10 mouse cellular contexts compared by ENCODE assay signal in genomic region chr5:129218537-129218981, GRCm38 (mm10).
DNase-seq lines count a peak whose midpoint lies in the region; ATAC-seq and TF ChIP-seq lines count a peak whose summit lies in the region.
"Had no signal": no experiment of that assay in that cellular context is flagged by ENCODE, and none has a peak within 500 bp of the region (broad histone marks: within the 10 kb centered on the region; RNA-seq: fewer than 3 reads in every experiment).

No protein-coding gene starts in this region.

- intact Hi-C loops in left cerebral cortex, postnatal 4 days (cut with DNase I), result no loop called here

- H3K9ac ChIP-seq in hindbrain, embryonic 14.5 days, result peak overlapping the region; percentile 6; the same call in 1 of the 2 replicates
- no peak overlapping the region for H3K9ac ChIP-seq in midbrain, postnatal 0 days (replicated peaks; ENCODE audit: low read length, poor library complexity, severe bottlenecking)
- H3K9ac ChIP-seq: heart, embryonic 13.5 days had no signal

- no peak for TF ChIP-seq CTCF in midbrain, postnatal 0 days (IDR thresholded peaks at IDR 0.05)

- peak overlapping the region; percentile 68 for H3K27ac ChIP-seq in embryonic facial prominence, embryonic 10.5 days (replicated peaks)
- peak overlapping the region; percentile 69 for H3K27ac ChIP-seq in hindbrain, embryonic 14.5 days
- no peak overlapping the region for H3K27ac ChIP-seq in midbrain, postnatal 0 days (ENCODE audit: low read depth, low read length)
- H3K27ac ChIP-seq: heart, embryonic 13.5 days had no signal

- no peaks in the 10 kb centered on the region; the same call in 1 of the 2 replicates for H3K27me3 ChIP-seq in embryonic facial prominence, embryonic 10.5 days (replicated peaks; ENCODE audit: low read depth, poor library complexity, severe bottlenecking)
- no peaks in the 10 kb centered on the region for H3K27me3 ChIP-seq in hindbrain, embryonic 14.5 days (ENCODE audit: control insufficient read depth, insufficient read depth, low read length)
- no peaks in the 10 kb centered on the region for H3K27me3 ChIP-seq in midbrain, postnatal 0 days (ENCODE audit: insufficient read depth, low read length)

- H3K4me2 ChIP-seq in hindbrain, embryonic 14.5 days (replicated peaks), result no peak overlapping the region
- H3K4me2 ChIP-seq in midbrain, postnatal 0 days (ENCODE audit: low read depth, low read length, poor library complexity, severe bottlenecking), result no peak overlapping the region

- ATAC-seq in hindbrain, embryonic 14.5 days (ENCODE audit: low FRiP score), result no peak
- ATAC-seq in midbrain, postnatal 0 days (ENCODE audit: low FRiP score), result peak; percentile 27; the same call in 1 of the 2 replicates
- ATAC-seq: CD4-positive, CD25-positive, alpha-beta regulatory T cell, adult 4 months had no signal

- peaks cover 22% of the 10 kb centered on the region for H3K4me1 ChIP-seq in embryonic facial prominence, embryonic 10.5 days
- peaks cover 16% of the 10 kb centered on the region for H3K4me1 ChIP-seq in hindbrain, embryonic 14.5 days (replicated peaks; ENCODE audit: control insufficient read depth, insufficient read depth, low read length)
- peaks cover 13% of the 10 kb centered on the region; the same call in 1 of the 2 replicates for H3K4me1 ChIP-seq in midbrain, postnatal 0 days (ENCODE audit: insufficient read depth, low read length)

- H3K36me3 ChIP-seq in embryonic facial prominence, embryonic 10.5 days (replicated peaks), result no peaks in the 10 kb centered on the region
- no peaks in the 10 kb centered on the region for H3K36me3 ChIP-seq in hindbrain, embryonic 14.5 days (replicated peaks; ENCODE audit: control insufficient read depth, insufficient read depth)
- H3K36me3 ChIP-seq in midbrain, postnatal 0 days (ENCODE audit: insufficient read depth, low read length), result no peaks in the 10 kb centered on the region
- H3K36me3 ChIP-seq: heart, embryonic 13.5 days had no signal

- peaks cover 4% of the 10 kb centered on the region; the same call in 1 of the 2 replicates for H3K9me3 ChIP-seq in embryonic facial prominence, embryonic 10.5 days
- no peaks in the 10 kb centered on the region for H3K9me3 ChIP-seq in hindbrain, embryonic 14.5 days (ENCODE audit: control insufficient read depth, low read length)
- H3K9me3 ChIP-seq in midbrain, postnatal 0 days (ENCODE audit: low read length), result no peaks in the 10 kb centered on the region

- peak overlapping the region; percentile 43; the same call in 1 of the 2 replicates for H3K4me3 ChIP-seq in embryonic facial prominence, embryonic 10.5 days
- no peak overlapping the region for H3K4me3 ChIP-seq in hindbrain, embryonic 14.5 days (replicated peaks; ENCODE audit: low read length)
- no peak overlapping the region for H3K4me3 ChIP-seq in midbrain, postnatal 0 days (ENCODE audit: low read depth, low read length)

- peak; percentile 36 for DNase-seq in left cerebral cortex, postnatal 4 days
- no peak for DNase-seq in left cerebral cortex, adult 8-10 months (ENCODE audit: low spot score in 2 of 2)
- DNase-seq in embryonic facial prominence, embryonic 10.5 days (ENCODE audit: low spot score), result peak; percentile 51
- DNase-seq in hindbrain, embryonic 14.5 days (ENCODE audit: low spot score), result no peak
- DNase-seq in midbrain, postnatal 0 days (ENCODE audit: low spot score), result no peak
- no peak for DNase-seq in heart, adult 8-10 months (ENCODE audit: low spot score)
- no peak for DNase-seq in natural killer cell, adult 2 months (ENCODE audit: low spot score in 2 of 2)
- no peak for DNase-seq in frontal cortex, postnatal 36 days (ENCODE audit: low spot score in 2 of 2)

- WGBS in embryonic facial prominence, embryonic 10.5 days, result 15% methylated on average over 8 of the region's 8 CpGs
- WGBS in hindbrain, embryonic 14.5 days, result 5% methylated on average over 8 of the region's 8 CpGs
- 14% methylated on average over 8 of the region's 8 CpGs for WGBS in midbrain, postnatal 0 days

Comparison
In these comparisons a context has a peak if more than half of its experiments do, and no peak if none do; other contexts are left out.
1. DNase-seq: peak in left cerebral cortex, postnatal 4 days (single experiment) and embryonic facial prominence, embryonic 10.5 days (single experiment); none in left cerebral cortex, adult 8-10 months (0 of 2), hindbrain, embryonic 14.5 days (single experiment), midbrain, postnatal 0 days (single experiment), heart, adult 8-10 months (single experiment), natural killer cell, adult 2 months (0 of 2) and frontal cortex, postnatal 36 days (0 of 2).